Mouse (Mus musculus): ENCODE measurements around the gene Iffo2. TPM values are rescaled to one million over a fixed set of nuclear protein-coding genes. Genes with fewer than 3 reads are reported as not detected.

Gene Iffo2
- polyA plus RNA-seq, 1 experiment from 2014 or later, result 5.6 TPM

DNA sequence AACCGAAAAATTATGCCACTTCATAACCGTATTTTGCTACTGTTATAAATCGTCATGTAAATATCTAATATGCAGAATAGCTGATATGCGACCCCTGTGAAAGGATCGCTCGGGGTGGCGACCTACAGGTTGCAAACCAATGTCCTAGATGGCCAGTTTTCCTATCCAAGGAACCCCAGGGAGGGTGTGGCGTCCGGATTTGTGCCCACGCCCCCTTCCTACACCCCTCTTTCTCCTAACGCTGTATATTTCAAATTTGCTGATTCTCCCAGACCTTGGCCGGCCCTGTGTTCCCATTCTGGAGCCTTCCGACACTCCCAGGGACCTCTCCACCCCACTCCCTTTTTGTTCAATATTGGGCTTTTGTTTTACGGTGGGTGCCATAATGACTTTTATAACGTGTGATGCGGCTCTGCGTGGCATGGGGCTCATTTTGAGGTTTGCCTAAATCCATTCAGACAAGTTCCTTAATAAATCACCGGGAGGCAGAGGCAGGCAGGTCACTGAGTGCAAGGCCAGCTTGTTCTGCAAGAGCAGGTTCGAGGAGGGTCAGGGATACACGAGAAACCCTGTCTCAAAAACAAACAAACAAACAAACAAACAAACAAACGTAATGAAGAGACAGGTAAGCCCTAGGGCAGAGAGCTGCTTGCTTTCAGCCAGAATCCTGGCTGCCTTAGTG is 93.2 kb downstream of the Iffo2 start:
- H3K27ac ChIP-seq, result no peak overlapping the region
- H3K4me2 ChIP-seq (replicated peaks), result peak overlapping the region; percentile 89
- H3K36me3 ChIP-seq (replicated peaks; ENCODE audit: control insufficient read depth, insufficient read depth), result no peaks in the 10 kb centered on the region; the same call in 1 of the 2 replicates
- H3K27me3 ChIP-seq (ENCODE audit: control insufficient read depth, insufficient read depth, low read length), result no peaks in the 10 kb centered on the region
- DNase-seq (ENCODE audit: low spot score) (no peak), ATAC-seq (ENCODE audit: low FRiP score) (no peak)
- H3K9me3 ChIP-seq (ENCODE audit: control insufficient read depth, low read length), result no peaks in the 10 kb centered on the region
- peak overlapping the region; percentile 80 for H3K4me3 ChIP-seq (replicated peaks; ENCODE audit: low read length)
- peak overlapping the region; percentile 75 for H3K9ac ChIP-seq
- WGBS, result 26% methylated on average over 21 of the region's 21 CpGs
- peaks cover 20% of the 10 kb centered on the region for H3K4me1 ChIP-seq (replicated peaks; ENCODE audit: control insufficient read depth, insufficient read depth, low read length)

DNA sequence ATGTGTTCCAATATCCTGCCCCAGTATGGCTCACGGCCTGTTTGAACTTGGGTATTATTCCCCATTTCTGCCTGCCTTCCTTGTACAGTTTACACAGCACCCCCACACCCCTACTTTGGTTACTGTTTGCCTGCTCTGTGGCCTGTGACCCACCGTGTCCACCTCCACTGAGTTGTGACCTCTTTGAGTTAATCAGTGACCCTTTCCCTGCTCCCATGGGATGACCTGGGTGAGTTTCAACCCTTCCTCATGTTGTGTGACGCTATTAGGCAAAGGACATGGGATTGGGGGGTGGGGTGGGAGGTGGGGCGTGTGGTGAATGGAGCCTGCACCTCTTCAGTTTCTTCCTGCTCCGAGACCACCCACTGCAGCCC is 93.8 kb downstream of the Iffo2 start:
- WGBS, result 52% methylated on average over 5 of the region's 5 CpGs

DNA sequence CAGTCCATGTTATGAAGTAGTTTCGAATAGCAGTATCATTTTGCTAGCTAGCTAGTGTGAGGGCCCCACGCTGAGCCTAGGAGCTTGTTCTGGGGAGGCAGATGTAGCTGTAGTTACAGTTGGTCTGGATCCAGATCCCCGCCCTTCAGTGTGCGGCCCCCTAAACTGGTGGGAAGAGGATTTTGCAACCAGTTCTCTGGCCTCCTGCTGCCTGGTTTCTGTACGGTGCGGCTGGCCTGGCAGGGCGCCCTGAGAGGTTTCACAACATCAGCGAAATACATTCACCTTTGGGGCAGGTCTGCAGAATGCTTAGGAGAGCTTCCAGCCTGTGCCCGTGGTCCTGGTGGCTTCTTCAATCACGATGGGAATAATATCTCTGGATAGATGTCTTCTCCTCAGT is 94.4 kb downstream of the Iffo2 start:
- H3K27ac ChIP-seq, result no peak overlapping the region
- H3K36me3 ChIP-seq (replicated peaks; ENCODE audit: control insufficient read depth, insufficient read depth), result no peaks in the 10 kb centered on the region; the same call in 1 of the 2 replicates
- 78% methylated on average over 10 of the region's 10 CpGs for WGBS
- H3K27me3 ChIP-seq (ENCODE audit: control insufficient read depth, insufficient read depth, low read length), result no peaks in the 10 kb centered on the region
- DNase-seq (ENCODE audit: low spot score) (no peak), ATAC-seq (ENCODE audit: low FRiP score) (no peak)
- peaks cover 20% of the 10 kb centered on the region for H3K4me1 ChIP-seq (replicated peaks; ENCODE audit: control insufficient read depth, insufficient read depth, low read length)
- peak overlapping the region; percentile 89 for H3K4me2 ChIP-seq (replicated peaks)
- peak overlapping the region; percentile 75; the same call in 1 of the 2 replicates for H3K9ac ChIP-seq
- H3K4me3 ChIP-seq (replicated peaks; ENCODE audit: low read length), result no peak overlapping the region
- H3K9me3 ChIP-seq (ENCODE audit: control insufficient read depth, low read length), result no peaks in the 10 kb centered on the region

More for the DNA sequence above, 93.8 kb downstream of the Iffo2 start:
- no peaks in the 10 kb centered on the region for H3K27me3 ChIP-seq (ENCODE audit: control insufficient read depth, insufficient read depth, low read length)
- ATAC-seq (ENCODE audit: low FRiP score) (no peak), DNase-seq (ENCODE audit: low spot score) (no peak)
- peaks cover 20% of the 10 kb centered on the region for H3K4me1 ChIP-seq (replicated peaks; ENCODE audit: control insufficient read depth, insufficient read depth, low read length)
- H3K4me2 ChIP-seq (replicated peaks), result peak overlapping the region; percentile 89
- H3K9ac ChIP-seq, result peak overlapping the region; percentile 75
- no peak overlapping the region for H3K27ac ChIP-seq
- peak overlapping the region; percentile 80 for H3K4me3 ChIP-seq (replicated peaks; ENCODE audit: low read length)
- no peaks in the 10 kb centered on the region for H3K9me3 ChIP-seq (ENCODE audit: control insufficient read depth, low read length)
- H3K36me3 ChIP-seq (replicated peaks; ENCODE audit: control insufficient read depth, insufficient read depth), result no peaks in the 10 kb centered on the region; the same call in 1 of the 2 replicates

DNA sequence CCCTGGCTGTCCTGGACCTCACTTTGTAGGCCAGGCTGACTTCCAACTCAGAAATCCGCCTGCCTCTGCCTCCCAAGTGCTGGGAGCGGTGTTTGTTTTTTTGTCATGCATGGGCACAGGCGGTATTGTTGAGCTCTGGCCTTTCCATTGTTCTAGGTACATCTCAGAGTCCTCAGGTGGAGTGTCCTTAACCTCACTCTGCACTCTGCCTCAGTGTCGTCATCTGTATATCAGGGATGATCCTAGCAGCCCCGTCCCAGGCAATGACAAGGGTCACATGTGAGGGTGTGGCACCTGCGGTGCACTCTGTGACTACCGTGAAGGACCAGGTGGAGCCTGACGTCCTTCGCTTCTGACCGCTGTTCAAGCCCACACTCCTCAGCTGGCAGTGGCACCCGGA is 97.0 kb downstream of the Iffo2 start:
- 96% methylated on average over 11 of the region's 11 CpGs for WGBS
- H3K9ac ChIP-seq, result no peak overlapping the region
- ATAC-seq (ENCODE audit: low FRiP score) (no peak), DNase-seq (ENCODE audit: low spot score) (no peak)
- no peaks in the 10 kb centered on the region for H3K9me3 ChIP-seq (ENCODE audit: control insufficient read depth, low read length)
- H3K4me1 ChIP-seq (replicated peaks; ENCODE audit: control insufficient read depth, insufficient read depth, low read length), result peaks cover 18% of the 10 kb centered on the region
- no peaks in the 10 kb centered on the region; the same call in 1 of the 2 replicates for H3K36me3 ChIP-seq (replicated peaks; ENCODE audit: control insufficient read depth, insufficient read depth)
- no peaks in the 10 kb centered on the region for H3K27me3 ChIP-seq (ENCODE audit: control insufficient read depth, insufficient read depth, low read length)
- no peak overlapping the region for H3K27ac ChIP-seq
- no peak overlapping the region for H3K4me3 ChIP-seq (replicated peaks; ENCODE audit: low read length)
- no peak overlapping the region for H3K4me2 ChIP-seq (replicated peaks)

DNA sequence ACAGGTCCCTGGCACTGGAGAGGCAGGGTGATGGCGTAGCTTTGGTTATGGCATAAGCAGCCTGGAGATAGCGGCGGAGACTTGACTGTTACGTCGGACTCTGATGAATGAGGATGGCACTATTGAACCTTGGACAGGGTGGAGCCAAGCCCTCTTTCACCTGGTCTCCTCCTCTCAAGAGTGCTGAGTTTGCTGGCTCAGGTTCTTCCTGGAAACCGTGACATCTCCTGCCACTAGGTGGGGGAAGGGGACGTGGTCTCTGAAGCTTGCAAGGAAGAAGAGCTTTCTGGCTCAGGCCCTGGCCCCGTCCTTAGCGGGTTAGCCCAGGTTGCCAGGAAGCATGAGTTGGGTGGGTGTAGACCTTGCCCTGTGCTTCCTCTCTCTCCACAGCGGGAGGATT is 99.8 kb downstream of the Iffo2 start:
- DNase-seq (ENCODE audit: low spot score) (no peak), ATAC-seq (ENCODE audit: low FRiP score) (no peak)
- no peak overlapping the region for H3K9ac ChIP-seq
- no peak overlapping the region for H3K27ac ChIP-seq
- H3K9me3 ChIP-seq (ENCODE audit: control insufficient read depth, low read length), result no peaks in the 10 kb centered on the region
- 0 out of 2 replicates have a peak, but pooled peaks cover 4% of the 10 kb centered on the region for H3K4me1 ChIP-seq (replicated peaks; ENCODE audit: control insufficient read depth, insufficient read depth, low read length)
- no peak overlapping the region for H3K4me3 ChIP-seq (replicated peaks; ENCODE audit: low read length)
- peaks cover under 1% of the 10 kb centered on the region for H3K36me3 ChIP-seq (replicated peaks; ENCODE audit: control insufficient read depth, insufficient read depth)
- H3K27me3 ChIP-seq (ENCODE audit: control insufficient read depth, insufficient read depth, low read length), result no peaks in the 10 kb centered on the region
- 77% methylated on average over 10 of the region's 10 CpGs for WGBS
- H3K4me2 ChIP-seq (replicated peaks), result no peak overlapping the region

DNA sequence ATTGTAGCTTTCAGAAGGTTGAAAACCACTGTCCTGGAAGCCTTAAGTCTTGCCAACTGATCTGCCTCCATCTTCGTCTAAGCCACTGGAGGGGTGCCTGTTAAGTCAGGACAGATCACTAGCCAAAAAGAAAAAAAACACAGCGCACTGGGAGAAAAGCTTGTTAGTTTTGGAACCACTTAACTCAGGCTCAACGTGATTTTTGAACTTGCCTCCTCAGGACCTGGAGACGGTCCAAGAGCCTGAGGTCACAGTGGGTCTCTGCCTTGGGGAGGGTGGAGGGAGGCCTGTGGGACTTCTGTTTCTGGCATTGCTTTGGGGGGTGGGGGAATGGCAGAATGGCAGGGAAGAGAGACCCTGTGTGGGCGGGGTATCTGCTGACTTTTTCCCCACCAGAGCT is 100.8 kb downstream of the Iffo2 start:
- ATAC-seq (ENCODE audit: low FRiP score) (no peak), DNase-seq (ENCODE audit: low spot score) (no peak)
- Histone ChIP-seq H3K27ac (no peak overlapping the region), H3K4me2 (replicated peaks) (no peak overlapping the region), H3K9me3 (ENCODE audit: control insufficient read depth, low read length) (no peaks in the 10 kb centered on the region), H3K36me3 (replicated peaks; ENCODE audit: control insufficient read depth, insufficient read depth) (peaks cover 9% of the 10 kb centered on the region), H3K4me3 (replicated peaks; ENCODE audit: low read length) (no peak overlapping the region), H3K27me3 (ENCODE audit: control insufficient read depth, insufficient read depth, low read length) (no peaks in the 10 kb centered on the region), H3K4me1 (replicated peaks; ENCODE audit: control insufficient read depth, insufficient read depth, low read length) (0 out of 2 replicates have a peak, but pooled peaks cover 4% of the 10 kb centered on the region), H3K9ac (no peak overlapping the region)
- WGBS, result 71% methylated on average over 5 of the region's 5 CpGs

DNA sequence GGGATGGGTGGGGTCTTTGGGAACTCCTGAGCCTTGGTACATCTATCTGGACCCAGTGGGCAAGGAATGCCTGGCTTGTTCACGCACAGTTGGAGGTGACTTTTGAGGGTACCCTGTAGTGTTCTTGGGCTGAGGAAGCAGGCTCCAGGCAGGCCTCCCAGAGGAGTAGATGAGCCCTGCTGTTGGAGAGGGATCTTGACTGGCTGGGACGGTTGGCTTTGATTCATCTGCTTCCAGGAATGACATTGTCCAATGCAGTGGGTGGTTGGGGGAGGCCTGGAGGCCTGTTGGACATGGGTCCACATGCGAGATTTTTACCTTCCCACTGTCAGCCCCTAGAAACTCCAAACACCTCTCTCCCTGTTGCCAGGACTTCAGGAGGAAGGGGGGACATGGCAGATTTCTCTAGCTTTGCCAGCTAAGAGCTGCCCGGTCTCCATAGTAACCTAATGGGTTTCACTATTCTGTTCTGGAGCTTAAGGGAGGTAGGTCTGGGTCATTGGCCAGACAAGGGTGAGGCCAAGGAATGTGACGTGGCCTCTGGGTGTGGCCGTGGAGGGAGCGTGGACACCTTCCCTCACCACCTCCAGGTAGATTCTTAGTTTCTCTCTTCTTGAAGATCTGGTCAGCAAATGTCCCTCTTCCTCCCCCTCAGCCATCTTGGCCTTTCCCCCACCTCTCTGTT is 101.4 kb downstream of the Iffo2 start:
- H3K36me3 ChIP-seq (replicated peaks; ENCODE audit: control insufficient read depth, insufficient read depth), result peaks cover 9% of the 10 kb centered on the region
- no peak for ATAC-seq (ENCODE audit: low FRiP score)
- H3K27me3 ChIP-seq (ENCODE audit: control insufficient read depth, insufficient read depth, low read length), result no peaks in the 10 kb centered on the region
- WGBS, result 85% methylated on average over 7 of the region's 7 CpGs
- H3K4me3 ChIP-seq (replicated peaks; ENCODE audit: low read length), result no peak overlapping the region
- no peak overlapping the region for H3K4me2 ChIP-seq (replicated peaks)
- no peaks in the 10 kb centered on the region for H3K9me3 ChIP-seq (ENCODE audit: control insufficient read depth, low read length)
- H3K4me1 ChIP-seq (replicated peaks; ENCODE audit: control insufficient read depth, insufficient read depth, low read length), result 0 out of 2 replicates have a peak, but pooled peaks cover 4% of the 10 kb centered on the region
- no peak overlapping the region for H3K27ac ChIP-seq
- no peak overlapping the region for H3K9ac ChIP-seq
- DNase-seq (ENCODE audit: low spot score), result no peak

DNA sequence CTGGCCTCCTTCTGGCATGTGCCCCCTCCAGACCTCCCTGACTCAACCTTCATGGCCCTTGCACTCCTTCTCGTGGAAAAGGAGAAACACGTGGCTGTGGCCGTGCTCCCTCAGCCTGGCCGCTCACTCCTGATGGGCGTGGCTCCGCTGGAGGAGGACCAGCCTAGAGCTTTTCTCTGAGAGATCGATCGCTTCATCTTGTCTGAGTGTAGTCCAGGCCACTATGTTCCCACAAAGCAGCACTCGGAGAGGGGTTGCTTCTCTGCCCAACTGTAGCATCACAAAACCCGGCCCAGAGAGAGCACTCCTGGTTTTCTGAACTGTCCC is 101.9 kb downstream of the Iffo2 start:
- no peak for ATAC-seq (ENCODE audit: low FRiP score)
- H3K4me2 ChIP-seq (replicated peaks), result no peak overlapping the region
- WGBS, result 83% methylated on average over 10 of the region's 10 CpGs
- DNase-seq (ENCODE audit: low spot score), result no peak
- no peak overlapping the region for H3K27ac ChIP-seq
- H3K4me3 ChIP-seq (replicated peaks; ENCODE audit: low read length), result no peak overlapping the region
- peaks cover 13% of the 10 kb centered on the region for H3K36me3 ChIP-seq (replicated peaks; ENCODE audit: control insufficient read depth, insufficient read depth)
- H3K4me1 ChIP-seq (replicated peaks; ENCODE audit: control insufficient read depth, insufficient read depth, low read length), result 0 out of 2 replicates have a peak, but pooled peaks cover 4% of the 10 kb centered on the region
- H3K27me3 ChIP-seq (ENCODE audit: control insufficient read depth, insufficient read depth, low read length), result no peaks in the 10 kb centered on the region
- H3K9ac ChIP-seq, result no peak overlapping the region
- no peaks in the 10 kb centered on the region for H3K9me3 ChIP-seq (ENCODE audit: control insufficient read depth, low read length)

DNA sequence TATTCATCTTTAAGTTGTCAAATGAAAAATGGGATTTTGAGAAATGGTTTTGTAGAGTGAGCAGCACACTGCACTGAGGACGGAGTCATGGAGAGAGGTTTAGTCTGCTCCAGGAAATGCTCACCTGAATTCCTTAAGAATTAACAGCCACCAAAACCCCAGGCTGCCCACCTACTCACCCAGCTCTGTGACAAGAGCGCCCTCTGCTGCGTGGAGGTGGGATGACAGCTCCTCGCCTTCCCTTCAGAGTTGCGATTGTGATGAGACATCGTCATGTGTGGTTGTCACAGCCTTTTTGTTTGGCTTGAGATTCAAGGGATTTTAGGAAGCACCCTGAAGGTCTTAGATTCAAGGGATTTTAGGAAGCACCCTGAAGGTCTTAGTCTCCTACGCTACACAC is 106.0 kb downstream of the Iffo2 start:
- Histone ChIP-seq H3K27me3 (ENCODE audit: control insufficient read depth, insufficient read depth, low read length) (no peaks in the 10 kb centered on the region), H3K4me2 (replicated peaks) (no peak overlapping the region), H3K27ac (no peak overlapping the region), H3K36me3 (replicated peaks; ENCODE audit: control insufficient read depth, insufficient read depth) (peaks cover 20% of the 10 kb centered on the region), H3K4me3 (replicated peaks; ENCODE audit: low read length) (no peak overlapping the region), H3K9ac (no peak overlapping the region), H3K4me1 (replicated peaks; ENCODE audit: control insufficient read depth, insufficient read depth, low read length) (peaks cover 14% of the 10 kb centered on the region), H3K9me3 (ENCODE audit: control insufficient read depth, low read length) (no peaks in the 10 kb centered on the region)
- DNase-seq (ENCODE audit: low spot score) (peak; percentile 85), ATAC-seq (ENCODE audit: low FRiP score) (no peak)
- 32% methylated on average over 7 of the region's 7 CpGs for WGBS
